Mouse (Mus musculus) liver, embryonic 16.5 days (tissue): ENCODE data around the gene Leprot. TPM values are rescaled to one million over a fixed set of nuclear protein-coding genes. Genes with fewer than 3 reads are reported as not detected.

Experiments used
- ATAC-seq: fragments of 200-750 bp; cut with Nextera tagmentation; 2 replicates; pipeline ENCODE4 v1.8.0; 2017; ENCODE audit warnings: low read depth, mild to moderate bottlenecking, moderate number of reproducible peaks, moderate library complexity
- H3K27ac ChIP-seq: fragments of 300-500 bp; sonication (generic); 2 replicates; pipeline ENCODE4 v1.5.1; 2014; ENCODE audit warnings: mild to moderate bottlenecking, low read length
- H3K27me3 ChIP-seq: fragments of 300-500 bp; sonication (generic); 2 replicates; pipeline ENCODE4 v1.6.1; 2014; ENCODE audit warnings: low read depth, low read length, mixed read lengths; ENCODE audit not compliant: control insufficient read depth, insufficient read depth
- H3K36me3 ChIP-seq: fragments of 300-500 bp; sonication (generic); 2 replicates; pipeline ENCODE4 v1.6.1; 2014; ENCODE audit warnings: mild to moderate bottlenecking; ENCODE audit not compliant: control insufficient read depth, insufficient read depth
- H3K4me1 ChIP-seq: fragments of 300-500 bp; sonication (generic); 2 replicates; pipeline ENCODE4 v1.6.1; 2014; ENCODE audit warnings: low read depth, low read length, mixed read lengths; ENCODE audit not compliant: control insufficient read depth
- H3K4me2 ChIP-seq: fragments of 300-500 bp; sonication (generic); 2 replicates; pipeline ENCODE4 v1.6.1; 2014; ENCODE audit warnings: low read depth, low read length, mixed read lengths
- H3K4me3 ChIP-seq: fragments of 300-500 bp; sonication (generic); 2 replicates; pipeline ENCODE4 v1.5.1; 2014; ENCODE audit warnings: low read depth, mild to moderate bottlenecking, low read length
- H3K9ac ChIP-seq: fragments of 300-500 bp; sonication (generic); 2 replicates; pipeline ENCODE4 v1.6.1; 2014; ENCODE audit warnings: low read depth, low read length
- H3K9me3 ChIP-seq: fragments of 300-500 bp; sonication (generic); replicated peaks from 2 replicates; pipeline ENCODE4 v1.6.1; 2016; ENCODE audit warnings: low read length; ENCODE audit not compliant: control insufficient read depth
- WGBS: fragments of 180-500 bp; shearing (Covaris S2); extraction: QIAGEN DNeasy Blood & Tissue Kit; methylation state at CpG from one replicate; pipeline ENCODE4 v1.1.7; 2014; ENCODE audit not compliant: insufficient replicate concordance; 5-methylcytosine and 5-hydroxymethylcytosine counted together
- polyA plus RNA-seq: library from polyadenylated mRNA; unstranded; fragments of >200 nt; fragmentation: Nextera tagmentation; extraction: Ambion mirVana; gene quantifications from 2 replicates; pipeline ENCODE4 v1.2.1, GENCODE M21; 2015

The Leprot gene
- polyA plus RNA-seq, 1 experiment from 2014 or later = 44.1 TPM

DNA sequence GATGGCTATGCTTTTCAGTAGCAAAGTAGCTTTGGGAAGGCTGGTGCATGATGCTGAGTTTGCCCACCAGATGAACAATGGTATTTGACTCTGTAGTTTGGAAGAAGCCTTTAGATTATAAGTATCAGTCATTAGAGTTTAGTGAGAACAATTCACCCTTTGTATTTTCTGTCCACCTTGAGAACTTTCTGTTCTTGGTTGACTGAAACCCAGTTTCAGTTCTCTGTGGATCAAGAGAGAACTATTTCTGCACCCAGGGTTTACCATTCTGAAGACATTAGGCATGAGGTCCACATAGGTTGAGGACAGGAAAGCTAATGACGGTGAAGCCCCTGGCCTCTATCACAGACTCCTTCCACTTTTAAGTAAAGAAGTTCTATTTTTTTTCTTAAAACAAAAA is 10.0 kb upstream of the Leprot start:
- Histone ChIP-seq H3K36me3 (no peaks in the 10 kb centered on the region), H3K4me2 (no peak overlapping the region), H3K4me1 (no peaks in the 10 kb centered on the region), H3K4me3 (no peak overlapping the region), H3K27ac (no peak overlapping the region), H3K27me3 (no peaks in the 10 kb centered on the region), H3K9ac (no peak overlapping the region), H3K9me3 (no peaks in the 10 kb centered on the region)
- 76% methylated on average over 1 of the region's 1 CpGs for WGBS
- ATAC-seq = no peak

DNA sequence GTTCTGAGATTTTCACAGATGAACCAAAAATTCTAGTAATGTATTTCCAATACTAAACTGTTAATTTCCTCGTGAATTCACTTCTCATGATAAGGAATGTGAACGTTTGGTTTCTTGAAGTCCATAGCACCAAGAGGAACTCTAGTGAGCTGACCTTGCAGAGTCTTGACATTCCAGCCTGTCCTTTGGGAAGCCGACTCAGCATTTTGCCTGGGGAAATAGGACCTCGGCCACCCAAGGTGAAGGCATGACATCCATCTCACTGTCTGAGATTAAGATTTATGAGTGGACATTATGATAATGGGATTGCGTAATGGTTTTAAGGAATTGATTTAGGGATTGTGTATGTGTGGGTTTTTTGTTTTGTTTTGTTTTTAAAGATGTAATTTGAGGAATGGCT is 6.9 kb upstream of the Leprot start:
- Histone ChIP-seq H3K4me1 (no peaks in the 10 kb centered on the region), H3K27ac (no peak overlapping the region), H3K4me2 (no peak overlapping the region), H3K36me3 (no peaks in the 10 kb centered on the region), H3K4me3 (no peak overlapping the region), H3K9me3 (no peaks in the 10 kb centered on the region), H3K9ac (no peak overlapping the region), H3K27me3 (no peaks in the 10 kb centered on the region)
- ATAC-seq = no peak
- 60% methylated on average over 5 of the region's 5 CpGs for WGBS

DNA sequence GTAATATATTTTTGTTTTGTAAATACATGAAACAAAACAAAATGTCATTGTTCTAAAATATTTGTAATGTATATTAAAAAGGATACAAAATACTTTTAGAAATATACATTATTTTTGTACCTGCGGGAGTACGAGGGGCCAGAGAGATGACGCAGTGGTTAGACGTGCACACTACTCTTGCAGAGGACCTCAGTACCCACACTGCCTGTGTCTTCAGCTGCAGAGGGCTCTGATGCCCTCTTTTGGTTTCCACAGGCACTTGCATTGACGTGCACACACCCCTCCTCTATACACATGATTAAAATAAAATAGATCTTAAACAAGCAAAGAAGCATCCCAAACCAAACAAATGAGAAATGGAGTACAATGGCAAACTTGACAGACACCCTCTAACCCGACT is 4.8 kb upstream of the Leprot start:
- no peak overlapping the region for H3K4me2 ChIP-seq
- H3K4me1 ChIP-seq = peaks cover 6% of the 10 kb centered on the region
- no peak overlapping the region for H3K27ac ChIP-seq
- WGBS = 67% methylated on average over 6 of the region's 6 CpGs
- no peaks in the 10 kb centered on the region for H3K27me3 ChIP-seq
- no peak overlapping the region for H3K9ac ChIP-seq
- no peak overlapping the region for H3K4me3 ChIP-seq
- no peak for ATAC-seq
- no peaks in the 10 kb centered on the region for H3K9me3 ChIP-seq
- no peaks in the 10 kb centered on the region for H3K36me3 ChIP-seq

DNA sequence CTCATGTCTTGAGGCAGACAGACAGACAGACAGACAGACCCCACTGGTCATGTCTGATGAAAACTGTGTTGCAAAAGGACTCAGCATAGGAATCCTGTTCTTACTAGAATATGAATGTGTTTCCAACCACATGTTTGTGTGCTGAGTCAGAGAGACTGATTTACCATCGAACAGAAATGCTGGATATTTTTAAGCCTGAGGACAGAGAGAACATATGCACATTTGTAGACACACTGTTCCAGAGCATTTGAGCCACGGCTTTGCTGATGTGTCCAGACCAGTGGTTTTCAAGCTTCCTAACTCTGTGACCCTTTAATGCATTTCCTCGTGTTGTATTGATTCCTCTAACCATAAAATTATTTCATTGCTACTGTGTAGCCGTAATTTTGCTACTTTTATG is 4.3 kb upstream of the Leprot start:
- Histone ChIP-seq H3K4me3 (no peak overlapping the region), H3K9ac (no peak overlapping the region), H3K4me1 (peaks cover 6% of the 10 kb centered on the region), H3K36me3 (no peaks in the 10 kb centered on the region), H3K4me2 (no peak overlapping the region), H3K27ac (no peak overlapping the region), H3K9me3 (no peaks in the 10 kb centered on the region), H3K27me3 (no peaks in the 10 kb centered on the region)
- 67% methylated on average over 4 of the region's 4 CpGs for WGBS
- ATAC-seq = no peak

DNA sequence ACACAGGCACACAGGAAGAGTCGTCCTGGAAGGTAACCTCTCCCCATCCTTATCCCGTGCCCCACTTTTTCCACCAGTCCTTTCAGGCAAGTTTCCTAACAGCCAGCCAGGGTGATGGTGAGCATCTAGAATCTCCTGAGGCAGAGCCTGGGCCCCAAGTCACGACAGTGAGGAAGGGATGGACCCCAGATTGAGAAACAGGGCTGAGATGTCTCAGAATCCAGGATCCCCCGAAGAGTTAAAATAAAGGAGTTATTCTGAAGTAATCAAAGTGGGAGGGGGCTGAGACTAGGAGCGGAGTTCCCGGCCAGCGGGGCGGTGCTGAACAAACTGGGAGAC is 692 bp upstream of the Leprot start:
- ATAC-seq = no peak
- Histone ChIP-seq H3K4me3 (peak overlapping the region; percentile 91), H3K27me3 (no peaks in the 10 kb centered on the region), H3K4me1 (peaks cover 30% of the 10 kb centered on the region), H3K4me2 (peak overlapping the region; percentile 83), H3K9me3 (no peaks in the 10 kb centered on the region), H3K27ac (peak overlapping the region; percentile 96), H3K9ac (peak overlapping the region; percentile 95), H3K36me3 (no peaks in the 10 kb centered on the region)
- under 1% methylated on average over 8 of the region's 8 CpGs for WGBS

DNA sequence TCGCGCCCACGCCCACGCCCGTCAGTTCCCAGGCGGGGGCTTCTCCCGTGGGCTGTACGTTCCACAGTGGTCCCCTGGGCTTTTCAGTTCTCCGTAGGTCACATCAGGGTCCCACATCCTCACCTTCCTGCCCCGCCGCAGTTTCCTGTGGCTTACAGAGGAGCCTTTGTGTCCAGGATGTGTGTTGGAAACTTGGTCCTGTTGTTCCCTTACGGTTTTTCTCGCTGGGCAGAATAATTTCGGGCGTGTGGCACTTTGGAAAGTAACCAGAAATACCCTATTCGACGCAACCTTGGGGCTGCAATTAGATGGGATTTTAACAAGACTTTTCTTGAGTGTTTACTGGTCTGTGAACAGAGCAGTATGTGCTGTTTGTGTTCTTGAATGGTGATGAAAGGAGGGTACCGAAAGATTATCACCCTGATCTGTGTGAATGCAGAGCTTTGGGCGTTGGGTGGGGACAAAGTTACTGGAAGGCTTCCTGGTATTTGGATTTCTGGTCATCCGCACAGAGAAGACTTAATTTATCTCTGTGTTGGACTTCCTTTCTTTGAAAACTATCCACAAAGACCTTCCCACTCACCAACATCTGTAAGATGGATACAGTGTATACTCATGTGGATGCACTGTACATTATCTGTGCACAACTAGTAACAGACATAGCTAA is 591 bp downstream of the Leprot start:
- under 1% methylated on average over 20 of the region's 20 CpGs for WGBS
- peak overlapping the region; percentile 83 for H3K4me2 ChIP-seq
- no peaks in the 10 kb centered on the region for H3K9me3 ChIP-seq
- H3K4me3 ChIP-seq = peak overlapping the region; percentile 91
- ATAC-seq = no peak
- peak overlapping the region; percentile 95 for H3K9ac ChIP-seq
- peaks cover 42% of the 10 kb centered on the region for H3K4me1 ChIP-seq
- H3K27ac ChIP-seq = peak overlapping the region; percentile 96
- H3K36me3 ChIP-seq = peaks cover 3% of the 10 kb centered on the region; the same call in 1 of the 2 replicates
- no peaks in the 10 kb centered on the region for H3K27me3 ChIP-seq

DNA sequence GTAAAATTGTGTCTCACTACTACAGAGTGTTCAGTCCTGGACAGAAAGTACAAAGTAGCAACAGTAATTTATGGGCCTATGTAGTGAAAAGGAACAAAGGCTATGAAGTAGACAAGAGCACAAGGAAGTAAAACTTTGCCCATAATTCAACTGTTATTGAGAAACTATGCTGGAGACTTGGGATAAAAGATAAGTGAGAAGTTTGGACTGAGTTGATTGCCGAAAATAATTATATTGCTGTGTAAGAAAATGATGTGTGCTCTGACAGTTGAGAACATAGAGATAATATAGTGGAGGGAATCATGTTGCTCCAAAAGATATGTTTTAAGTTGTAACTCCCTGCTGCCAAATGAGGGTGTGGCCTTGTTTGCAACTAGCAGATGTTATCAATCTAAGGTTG is 1.2 kb downstream of the Leprot start:
- Histone ChIP-seq H3K36me3 (peaks cover 3% of the 10 kb centered on the region; the same call in 1 of the 2 replicates), H3K4me1 (peaks cover 48% of the 10 kb centered on the region), H3K9ac (peak overlapping the region; percentile 95), H3K27ac (peak overlapping the region; percentile 96), H3K9me3 (no peaks in the 10 kb centered on the region), H3K4me2 (peak overlapping the region; percentile 83), H3K27me3 (no peaks in the 10 kb centered on the region), H3K4me3 (peak overlapping the region; percentile 91)
- ATAC-seq = no peak
- 20% methylated on average over 1 of the region's 1 CpGs for WGBS

DNA sequence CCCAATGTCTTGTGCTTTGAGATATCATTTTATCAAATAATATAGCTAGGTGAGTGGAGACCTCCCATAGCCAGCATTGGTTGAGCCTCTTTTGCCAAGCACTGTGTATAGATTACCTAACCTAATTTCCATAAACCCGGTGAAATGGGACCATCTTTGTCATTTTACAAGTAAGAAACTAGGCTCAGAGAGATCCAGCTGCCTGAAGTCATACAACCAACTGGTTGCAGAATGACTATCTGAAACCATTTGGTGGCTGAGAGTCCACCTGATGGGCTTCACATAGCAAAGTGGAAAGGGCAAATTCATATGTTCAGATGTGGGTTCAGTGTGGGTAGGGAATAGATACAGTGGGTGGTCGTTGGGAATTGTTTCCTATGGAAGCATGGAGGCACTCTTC is 3.4 kb downstream of the Leprot start:
- Histone ChIP-seq H3K27me3 (no peaks in the 10 kb centered on the region), H3K9me3 (no peaks in the 10 kb centered on the region), H3K4me1 (peaks cover 68% of the 10 kb centered on the region), H3K27ac (no peak overlapping the region), H3K4me2 (0 out of 2 replicates have a peak overlapping the region, but pooled peaks have one; percentile 9), H3K36me3 (peaks cover 3% of the 10 kb centered on the region), H3K9ac (no peak overlapping the region), H3K4me3 (no peak overlapping the region)
- ATAC-seq = no peak
- WGBS = 62% methylated on average over 2 of the region's 2 CpGs

DNA sequence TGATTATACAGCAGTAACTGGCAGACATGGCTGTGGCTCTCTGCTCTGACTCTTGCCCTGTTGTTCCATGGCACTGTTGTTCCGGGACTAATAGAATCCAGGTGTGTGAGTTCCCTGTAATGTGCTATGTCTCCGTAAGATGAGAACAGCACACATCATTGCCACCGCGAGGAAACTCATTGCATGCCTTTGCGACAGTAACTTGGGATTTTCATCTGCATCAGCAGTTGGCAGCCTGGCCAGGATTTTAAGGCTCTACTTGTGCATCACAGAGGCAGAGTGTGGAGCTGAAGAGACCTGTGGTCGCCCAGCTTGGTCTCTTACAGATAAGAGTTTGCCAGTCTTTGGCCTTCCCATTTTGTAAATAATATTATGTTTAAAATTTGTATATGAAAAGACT is 6.7 kb downstream of the Leprot start:
- H3K4me3 ChIP-seq = no peak overlapping the region
- no peaks in the 10 kb centered on the region for H3K9me3 ChIP-seq
- peaks cover 68% of the 10 kb centered on the region for H3K4me1 ChIP-seq
- 63% methylated on average over 6 of the region's 6 CpGs for WGBS
- peak overlapping the region; percentile 57 for H3K4me2 ChIP-seq
- H3K9ac ChIP-seq = peak overlapping the region; percentile 52
- no peaks in the 10 kb centered on the region for H3K27me3 ChIP-seq
- ATAC-seq = no peak
- peak overlapping the region; percentile 90 for H3K27ac ChIP-seq
- H3K36me3 ChIP-seq = peaks cover 7% of the 10 kb centered on the region
